Mouse (Mus musculus) 3134 (cell line): Measurements from ENCODE around the gene Egfl7.

ENCODE experiments used
- DNase-seq: peaks from one replicate; pipeline ENCODE4 v3.0.0-alpha.2; 2011; ENCODE audit warnings: low spot score; ENCODE audit not compliant: insufficient read length; ENCODE audit errors: extremely low read depth

Egfl7 gene

DNA sequence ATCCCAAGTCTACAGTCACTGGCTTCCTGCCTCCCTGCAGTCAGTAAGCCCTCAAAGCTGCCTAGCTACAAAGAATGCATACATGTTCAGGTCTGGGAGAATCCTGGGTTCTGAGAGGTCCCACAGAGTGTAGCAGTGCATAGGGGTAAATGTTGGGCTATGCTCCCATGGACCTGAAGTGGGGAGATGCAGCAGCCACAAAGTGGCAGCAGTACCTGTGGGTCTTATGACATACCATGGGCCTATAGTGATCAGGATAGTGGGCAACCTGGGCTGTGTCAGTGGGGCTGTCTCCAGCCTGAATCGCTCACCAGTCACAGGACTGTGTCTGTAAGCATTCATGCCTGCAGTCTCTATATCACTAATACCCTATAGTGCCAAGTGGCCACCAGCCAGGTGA, at the start of gene Egfl7:
TSS of gene Egfl7 (plus strand) at position 301 of the 400 bp plus-strand sequence.
- no peak for DNase-seq

DNA sequence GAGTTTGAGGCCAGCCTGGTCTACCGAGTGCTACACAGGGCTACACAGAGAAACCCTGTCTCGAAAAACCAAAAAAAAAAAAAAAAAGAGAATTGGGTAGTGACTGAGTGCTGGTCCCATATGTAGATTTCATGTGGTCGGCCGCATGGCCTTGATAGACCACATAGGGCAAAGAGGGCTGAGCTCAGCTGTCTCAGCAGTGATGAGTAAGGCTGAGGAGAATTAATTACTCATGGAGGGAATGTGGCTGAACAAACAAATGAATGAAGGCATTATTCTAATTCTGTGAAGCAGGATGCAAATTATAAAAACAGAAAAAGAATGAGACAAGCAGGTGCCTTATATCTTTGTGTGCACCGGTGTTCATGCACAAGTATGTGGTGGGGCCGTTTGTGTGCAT, 48.0 kb upstream of the Egfl7 start:
- DNase-seq, result peak; percentile 67

DNA sequence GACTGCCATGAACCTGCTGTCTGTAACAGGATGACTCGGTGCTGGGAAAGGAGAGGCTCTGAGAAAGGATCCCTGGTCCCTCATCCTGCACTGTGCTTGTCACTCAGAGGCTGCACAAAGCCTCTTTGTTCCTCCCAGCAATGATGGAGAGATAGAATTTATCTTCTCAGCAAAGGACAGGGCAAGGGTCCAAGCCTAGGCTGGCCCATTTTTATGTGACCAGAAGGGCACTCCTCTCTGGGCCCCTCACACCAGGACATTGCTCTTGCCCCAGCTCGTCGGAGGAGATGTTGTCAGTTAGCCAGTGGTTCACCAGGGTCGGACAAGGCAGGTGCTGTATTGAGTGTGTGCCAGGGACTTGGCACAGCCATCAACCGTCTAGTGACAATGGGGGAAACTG, 46.6 kb upstream of the Egfl7 start:
- no peak for DNase-seq

DNA sequence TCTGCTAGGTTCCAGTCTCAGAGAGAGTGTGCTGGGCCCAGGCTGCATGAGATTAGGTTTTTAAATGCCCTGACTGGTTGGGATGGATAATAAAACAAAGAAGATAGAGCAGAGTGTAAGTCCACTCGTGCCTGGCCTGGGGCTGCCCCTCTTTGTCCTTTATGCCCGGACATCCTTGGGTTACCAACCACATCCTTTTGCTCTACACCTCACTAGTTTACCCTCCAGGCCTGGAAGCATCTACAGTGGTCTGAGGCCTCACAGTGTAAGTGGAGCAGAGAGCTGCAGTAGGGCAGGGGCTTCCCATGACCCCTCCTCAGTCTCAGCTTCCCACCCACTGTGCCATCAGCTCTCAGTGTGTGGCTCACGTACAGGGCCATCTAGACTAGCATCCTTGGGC, 45.7 kb upstream of the Egfl7 start:
- DNase-seq, result no peak

DNA sequence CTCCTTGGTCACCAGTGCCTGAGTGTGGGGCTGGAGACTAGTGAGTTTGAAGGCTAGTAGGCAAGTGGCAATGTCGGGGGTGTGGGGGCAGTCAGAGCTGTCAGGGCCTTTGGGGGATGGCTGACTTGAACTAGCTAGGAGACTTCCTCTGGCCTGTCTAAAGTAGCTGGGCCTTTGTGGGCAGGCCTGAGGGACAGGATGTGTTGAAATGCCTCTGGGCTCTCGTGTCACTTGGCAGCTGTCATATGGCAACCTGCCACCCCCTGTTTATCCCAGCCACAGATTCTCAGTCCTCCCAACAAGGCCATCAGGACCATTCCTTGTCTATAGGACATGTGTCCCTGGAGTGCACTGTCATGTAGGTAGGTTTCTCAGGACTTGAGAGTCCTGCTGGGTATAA, 45.2 kb upstream of the Egfl7 start:
- DNase-seq, result peak; percentile 80

DNA sequence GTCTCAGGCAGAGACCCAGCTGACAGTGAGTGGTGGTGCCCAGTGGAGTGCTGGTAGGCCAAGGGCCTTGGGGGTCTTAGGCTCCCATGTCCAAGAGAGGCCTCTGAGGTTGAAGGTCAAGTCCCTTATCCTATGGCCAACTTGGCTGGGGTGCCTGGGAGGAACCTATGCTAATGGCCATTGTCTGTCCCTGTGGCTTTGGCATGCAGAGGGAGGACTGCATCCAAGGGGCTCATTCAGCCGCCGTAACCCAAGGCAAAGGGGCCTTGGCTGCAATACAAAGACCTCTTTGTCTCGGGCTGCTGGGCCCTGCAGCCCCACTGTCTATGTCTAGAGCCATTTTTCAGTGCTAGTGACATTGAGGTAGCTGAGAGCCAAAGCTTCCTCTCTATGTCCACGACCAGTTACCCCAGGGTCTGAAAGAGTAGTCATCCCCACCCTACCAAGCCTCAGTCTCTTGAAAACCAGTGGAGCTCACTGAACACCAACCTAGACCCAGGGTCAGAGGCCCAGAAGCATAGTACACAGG, 44.2 kb upstream of the Egfl7 start:
- DNase-seq, result no peak

DNA sequence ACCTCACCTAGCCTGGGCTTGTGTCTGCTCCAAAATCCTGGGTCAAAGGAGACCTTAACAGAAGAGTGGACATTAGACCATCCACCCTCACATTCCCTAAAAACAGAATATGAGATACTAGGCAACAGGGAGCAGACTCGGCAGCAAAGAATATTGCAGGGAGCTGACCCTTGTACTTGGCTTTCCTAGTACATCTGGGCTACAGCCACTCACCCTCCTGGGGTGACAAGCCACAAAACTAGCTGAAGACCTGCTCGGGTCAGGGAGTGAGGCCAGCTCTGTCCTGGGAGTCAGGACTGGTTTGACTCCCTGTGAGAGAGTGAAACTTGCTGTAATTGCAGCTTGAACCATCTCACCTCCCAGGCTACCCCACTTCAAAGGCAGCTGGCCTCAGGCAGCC, 40.3 kb upstream of the Egfl7 start:
- no peak for DNase-seq

DNA sequence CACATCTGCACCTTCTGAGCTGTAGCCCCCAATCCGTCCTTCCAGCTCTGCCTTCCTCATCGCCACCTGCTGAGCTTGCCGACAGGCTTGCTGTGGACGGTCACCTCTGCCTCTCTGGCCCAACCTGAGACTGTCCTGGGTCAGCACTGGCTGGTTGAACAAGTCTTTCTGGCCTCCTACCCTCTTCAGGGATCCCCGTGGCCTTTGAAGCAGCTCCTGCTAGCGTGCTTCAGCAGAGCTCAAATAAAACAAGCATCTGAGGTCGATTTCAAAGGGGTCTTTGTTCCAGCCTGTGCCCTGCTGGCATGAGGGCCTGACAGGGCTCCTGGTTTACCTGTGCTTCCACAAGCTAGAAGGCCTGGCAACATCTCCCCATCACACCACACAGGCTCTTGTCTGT, 39.1 kb upstream of the Egfl7 start:
- DNase-seq, result no peak

DNA sequence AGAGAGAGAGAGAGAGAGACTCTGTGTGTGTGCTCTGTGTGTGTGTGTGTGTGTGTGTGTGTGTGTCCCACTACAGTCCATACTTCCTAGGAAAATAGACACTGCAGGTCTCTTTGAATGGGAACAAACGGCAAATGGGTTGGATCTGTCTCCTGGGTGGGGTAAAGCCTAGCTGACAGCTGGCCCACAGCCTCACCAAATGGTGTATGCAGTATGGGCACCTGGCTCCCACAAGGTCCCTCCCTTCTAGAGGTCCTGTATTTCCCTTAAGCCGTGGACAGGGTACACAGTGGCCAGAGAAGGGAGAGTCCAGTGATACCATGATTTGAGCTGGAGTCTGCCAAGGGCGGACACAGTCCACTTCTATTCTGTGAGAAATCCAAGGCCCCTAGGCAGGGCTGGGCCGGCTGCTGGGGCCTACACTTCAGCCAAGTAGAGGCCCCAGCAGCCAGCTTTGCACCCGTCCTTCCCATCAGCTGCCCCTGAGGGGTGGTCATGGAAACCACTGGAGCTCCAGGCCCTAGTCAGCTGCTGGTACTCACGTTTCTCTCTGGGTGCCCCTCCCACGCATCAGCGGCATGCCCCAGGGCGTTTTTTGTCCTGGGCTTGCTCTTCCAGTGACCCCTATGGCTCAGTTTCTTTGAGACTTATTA, 38.4 kb upstream of the Egfl7 start:
- DNase-seq, result no peak

DNA sequence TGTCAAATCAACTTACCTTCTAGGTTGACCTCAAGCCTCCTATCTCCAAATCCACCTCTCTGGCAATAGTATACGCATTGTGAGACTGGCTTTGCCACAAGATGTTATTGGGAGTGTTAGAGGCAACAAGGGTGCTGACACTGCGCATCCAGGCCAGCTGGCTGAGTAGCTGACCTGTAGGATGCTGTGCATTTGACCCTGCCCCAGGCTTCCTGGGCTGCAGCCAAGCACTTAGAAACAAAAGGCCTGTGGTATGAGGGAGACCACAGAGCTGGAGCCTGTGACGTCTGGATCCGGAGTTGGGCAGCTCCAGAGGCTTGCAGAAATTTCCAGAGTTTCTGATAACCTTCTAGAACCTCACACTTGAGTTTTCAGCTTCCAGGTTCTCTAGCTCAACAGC, 36.7 kb upstream of the Egfl7 start:
- DNase-seq, result peak; percentile 66

DNA sequence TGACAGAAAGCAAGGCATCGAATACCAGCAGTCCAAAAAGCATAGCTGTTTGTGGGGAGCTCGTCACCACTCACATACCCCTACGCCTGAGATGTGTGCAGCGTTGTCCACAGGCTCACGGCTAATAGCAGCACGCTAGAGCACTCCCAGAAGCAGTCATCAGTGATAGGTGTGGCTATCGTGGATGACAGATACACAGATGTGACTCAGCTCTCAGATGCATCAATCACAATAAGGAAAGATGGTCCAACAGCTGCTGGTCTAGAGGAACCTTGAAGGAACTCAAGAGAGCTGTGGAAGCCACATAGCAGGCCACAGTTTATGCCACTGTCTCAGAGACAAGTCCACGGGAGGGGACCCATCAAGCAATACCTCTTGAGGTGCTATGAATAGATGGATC, 36.0 kb upstream of the Egfl7 start:
- DNase-seq, result peak; percentile 42

DNA sequence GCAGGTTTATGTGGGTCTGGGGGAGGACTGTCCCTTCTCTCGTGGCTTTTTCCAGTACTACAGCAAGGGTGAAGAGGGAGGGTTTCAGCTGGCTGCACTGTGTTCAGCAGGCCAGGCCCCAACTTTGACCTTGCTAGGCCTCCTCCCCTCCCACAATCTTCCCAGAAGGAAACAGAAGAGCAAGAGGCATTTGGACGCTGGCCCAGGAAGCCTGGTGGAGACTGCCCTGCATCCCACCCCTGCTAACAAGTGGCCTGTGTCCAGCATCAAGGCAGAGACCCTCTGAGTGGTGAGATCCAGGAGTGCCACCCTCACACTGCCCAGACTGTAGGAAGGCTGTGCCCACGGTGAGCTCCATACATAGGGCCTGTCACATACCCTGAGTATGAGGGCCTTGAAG, 35.5 kb upstream of the Egfl7 start:
- DNase-seq, result no peak

DNA sequence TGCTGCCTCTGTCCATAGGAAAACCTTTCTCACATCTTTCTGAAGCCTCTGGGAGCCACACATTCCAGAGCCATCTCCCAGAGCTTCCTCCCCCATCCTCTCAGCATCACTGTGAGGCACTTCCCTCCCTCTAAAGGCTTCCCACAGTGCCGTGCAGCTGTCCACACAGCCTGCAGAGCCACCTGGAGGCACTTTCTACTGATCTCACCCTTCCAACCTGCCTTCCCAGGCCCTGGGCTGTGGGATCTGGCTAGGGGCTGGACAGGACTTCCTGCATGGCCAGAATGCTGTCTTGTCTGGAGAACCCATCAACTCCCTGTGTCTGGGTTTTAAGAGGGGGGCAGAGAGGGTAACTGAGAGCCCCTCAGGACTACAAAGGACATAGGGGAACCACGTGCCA, 32.3 kb upstream of the Egfl7 start:
- no peak for DNase-seq

DNA sequence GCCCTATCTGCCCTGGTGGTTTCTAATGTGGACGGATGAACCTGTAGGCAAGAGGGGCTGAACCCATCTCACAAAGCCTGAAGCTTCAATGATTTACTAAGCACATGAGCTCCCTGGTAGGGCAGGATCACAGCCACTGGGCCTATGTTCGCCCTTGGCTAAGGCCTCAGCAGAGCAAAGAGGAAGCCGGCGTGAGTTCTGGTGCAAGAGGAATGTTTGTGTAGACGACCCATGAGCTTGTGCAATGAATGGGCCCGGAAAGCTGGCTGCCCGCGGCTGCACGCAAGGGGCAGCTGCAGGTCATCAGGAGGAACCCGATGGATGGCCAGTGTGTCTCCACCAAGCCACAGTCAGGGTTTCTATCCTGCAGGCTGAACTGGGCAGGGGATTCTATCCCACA, 30.0 kb upstream of the Egfl7 start:
- no peak for DNase-seq

DNA sequence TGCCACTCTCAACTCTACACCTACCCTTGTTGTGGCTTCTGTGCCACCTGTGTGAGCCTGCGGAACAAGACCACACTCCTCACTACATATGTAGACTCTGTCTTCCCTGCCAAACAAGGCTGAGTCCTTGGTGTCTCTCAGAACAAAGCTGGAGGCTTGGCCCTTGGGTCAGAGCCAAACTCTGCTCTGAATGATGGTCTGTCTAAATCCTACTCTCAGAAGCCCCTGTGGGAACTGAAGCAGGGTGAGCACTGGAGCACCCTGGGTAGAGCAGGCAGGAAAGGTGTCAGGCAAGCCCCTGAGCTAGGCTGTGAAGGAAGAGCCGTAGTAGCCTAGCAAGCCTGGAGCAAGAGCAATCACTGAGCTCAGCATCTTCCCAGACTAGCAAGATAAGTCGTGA, 29.6 kb upstream of the Egfl7 start:
- no peak for DNase-seq

DNA sequence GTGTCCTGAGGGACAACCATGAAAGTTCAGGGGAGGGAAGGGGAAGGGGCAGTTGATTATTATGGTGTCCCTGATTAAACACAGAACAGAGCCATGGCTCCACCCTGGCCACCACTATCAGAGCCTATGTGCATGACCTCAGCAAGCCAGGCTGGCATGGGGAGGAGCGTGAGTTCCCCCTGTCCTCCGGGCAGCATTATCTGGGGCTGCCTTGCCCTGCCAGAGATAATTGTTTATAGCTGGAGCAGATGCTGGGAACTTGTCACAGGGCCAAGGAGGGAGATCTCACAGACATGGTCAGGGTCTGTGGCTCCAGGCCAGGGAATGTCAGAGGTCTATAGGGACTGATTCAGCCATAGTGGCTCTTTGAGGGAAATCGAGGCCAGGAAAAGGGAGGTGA, 29.0 kb upstream of the Egfl7 start:
- no peak for DNase-seq

DNA sequence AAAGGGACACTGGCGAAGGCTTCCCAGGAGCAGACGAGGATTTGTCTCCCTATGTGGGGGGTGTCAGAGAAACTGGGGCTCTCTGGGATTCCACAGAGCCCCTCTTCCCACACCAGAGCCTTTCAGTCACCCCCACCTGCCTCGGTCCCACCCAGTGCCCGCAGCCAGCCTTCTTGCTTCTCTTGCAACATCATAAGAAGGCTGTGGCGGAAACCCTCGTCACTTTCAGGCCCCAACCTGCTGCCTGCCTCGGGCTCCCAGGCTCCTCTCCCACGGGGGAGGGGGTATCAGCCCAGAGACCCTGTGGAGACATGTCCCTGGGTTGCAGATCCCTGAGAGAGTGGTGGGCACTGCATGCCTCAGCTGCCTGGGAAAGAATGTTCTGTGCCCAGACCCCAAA, 28.4 kb upstream of the Egfl7 start:
- DNase-seq, result no peak

DNA sequence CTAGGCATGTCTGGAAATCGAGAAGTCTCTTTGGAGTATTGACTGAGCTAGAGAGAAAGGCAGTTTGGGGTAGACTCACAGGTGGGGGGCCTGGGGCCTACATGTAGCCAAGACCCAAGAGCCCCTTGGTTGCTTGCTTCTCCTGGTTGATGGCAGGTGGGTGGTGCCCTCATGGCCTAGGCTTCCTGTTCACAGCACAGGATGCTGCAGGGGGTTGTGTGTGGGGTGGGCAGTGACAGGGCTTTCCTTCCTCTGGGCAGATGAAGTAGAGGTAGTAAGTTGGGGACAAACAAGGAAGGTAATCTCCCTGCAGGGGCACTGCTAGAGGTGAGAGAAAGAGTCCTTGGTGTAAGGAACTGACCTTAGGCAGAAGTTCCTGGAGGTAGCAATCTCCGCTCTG, 27.7 kb upstream of the Egfl7 start:
- DNase-seq, result no peak

DNA sequence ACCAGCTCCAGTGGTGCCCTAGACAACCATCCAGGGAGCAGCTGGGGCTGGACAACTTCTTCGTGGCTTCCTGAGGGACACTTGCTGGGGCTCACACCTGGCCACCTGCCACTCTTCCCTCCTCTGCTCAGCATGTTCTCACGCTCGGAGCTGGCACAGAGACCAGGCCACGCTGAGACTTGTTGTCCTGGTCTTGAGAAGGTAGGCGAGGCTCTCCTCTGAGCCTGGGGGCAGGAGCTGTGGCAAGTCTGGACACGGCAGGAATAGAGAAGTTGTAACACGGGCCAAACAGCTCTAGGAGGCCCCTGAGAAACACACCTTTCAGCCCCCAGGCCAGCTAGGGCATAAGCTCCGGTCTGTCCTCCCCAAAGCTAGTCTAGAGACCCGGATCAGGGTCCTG, 25.9 kb upstream of the Egfl7 start:
- no peak for DNase-seq

DNA sequence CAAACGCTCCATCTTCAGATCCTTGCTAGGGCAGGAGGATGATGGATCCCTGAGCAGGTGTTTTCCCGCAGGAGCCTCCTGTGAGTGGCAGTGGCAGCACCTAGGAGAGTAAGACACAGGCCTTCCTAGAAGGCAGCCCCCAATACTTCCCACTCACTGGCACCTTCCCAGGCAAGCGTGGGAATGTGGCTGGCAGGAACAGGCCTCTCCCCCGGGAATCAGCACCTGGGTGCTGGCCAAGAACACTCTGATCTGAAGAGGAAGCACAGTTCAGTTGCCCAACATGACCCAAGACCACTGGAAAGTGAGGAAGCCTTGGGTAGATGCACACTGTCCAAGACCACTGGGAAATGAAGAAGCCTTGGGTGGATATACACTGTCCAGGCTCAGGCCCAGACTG, 24.7 kb upstream of the Egfl7 start:
- DNase-seq, result no peak

DNA sequence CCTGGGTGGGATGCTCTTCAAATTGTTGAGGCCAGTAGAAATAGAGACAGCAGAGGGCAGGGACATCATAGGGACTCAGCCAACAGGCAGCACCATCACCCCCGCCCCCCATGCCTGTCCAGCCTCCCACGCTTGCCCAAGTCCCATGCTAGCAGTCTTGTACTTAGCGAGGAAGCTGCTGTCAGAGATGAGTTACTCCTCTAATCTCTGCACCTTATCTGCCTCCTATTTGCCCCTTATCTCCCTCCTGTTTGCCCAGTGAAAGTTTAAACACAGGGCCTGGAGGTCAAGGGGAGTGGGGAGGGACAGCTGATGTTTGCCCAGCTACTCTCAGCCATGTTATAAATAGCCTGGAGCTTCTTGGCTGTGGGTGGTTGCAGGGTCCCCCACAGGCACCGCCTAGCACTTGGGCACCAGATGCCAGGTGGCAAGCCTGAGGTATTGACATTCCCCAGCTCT, 23.2 kb upstream of the Egfl7 start:
- DNase-seq, result no peak

DNA sequence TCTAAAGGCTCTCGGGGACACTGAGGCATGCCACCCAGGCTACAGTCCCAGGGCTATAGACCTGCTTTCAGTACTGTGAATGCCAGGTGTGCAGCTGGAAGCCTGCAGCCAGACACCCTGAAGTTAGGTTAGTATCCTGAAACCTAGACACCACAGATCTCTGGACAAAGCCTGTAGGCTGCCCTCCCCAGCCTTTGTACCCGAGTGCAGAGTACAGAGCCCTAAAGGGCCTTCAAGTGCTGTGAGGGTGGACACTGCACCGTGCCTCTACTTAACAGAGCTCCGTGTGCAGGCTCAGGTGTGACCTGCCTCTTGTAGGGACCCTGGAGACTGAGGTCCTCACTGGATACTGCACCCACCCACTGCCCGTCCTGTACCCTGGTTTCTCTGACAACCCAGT, 19.3 kb upstream of the Egfl7 start:
- no peak for DNase-seq
